Mouse (Mus musculus) left cerebral cortex, postnatal 10 days (tissue): ENCODE results near the gene Gstm5. TPM values are rescaled to one million over a fixed set of nuclear protein-coding genes. Genes with fewer than 3 reads are reported as not detected.
"Not testable (repeated sequence)": the region's sequence is repeated elsewhere in the genome, so short reads cannot be mapped to it uniquely, and the experiment has no call there.

ENCODE experiments used
- DNase-seq, 2 experiments: peaks; one replicate each; pipeline ENCODE4 v3.0.0; 2021 to 2022; ENCODE audit warnings: low spot score in 2 of 2, mixed read lengths in 1 of 2; ENCODE audit errors: extremely low spot score in 1 of 2
- intact Hi-C: fragments of 180-260 bp; cut with DNase I; formaldehyde crosslinking; loops from one replicate; pipeline ENCODE4 v1.15.1; 2025
- total RNA-seq, 2 experiments: library from RNA; stranded (reverse); gene quantifications; 2 replicates each; pipeline ENCODE4 v1.2.3; 2021

Gene Gstm5
- 100 to 1,000 TPM; 138 to 141 TPM for total RNA-seq

GRCm38 (mm10) chr3:107895720-107896569 lies at the start of gene Gstm5:
Gene Gstm5, plus strand, starts transcription at chr3:107895821.
- intact Hi-C loops, result no loop called here

GRCm38 (mm10) chr3:107846175-107846574 lies 49.4 kb upstream of the Gstm5 start:
- intact Hi-C loops, result no loop called here
- DNase-seq, result no peak

More at GRCm38 (mm10) chr3:107895720-107896569, at the start of gene Gstm5:
- DNase-seq, result peak; percentile 81 to 94

GRCm38 (mm10) chr3:107846835-107847234 lies 48.8 kb upstream of the Gstm5 start:
- intact Hi-C loops, result no loop called here

GRCm38 (mm10) chr3:107848126-107848525 lies 47.5 kb upstream of the Gstm5 start:
- no peak for DNase-seq
- intact Hi-C loops, result no loop called here

More at GRCm38 (mm10) chr3:107846835-107847234, 48.8 kb upstream of the Gstm5 start:
- DNase-seq, result no peak

GRCm38 (mm10) chr3:107849000-107849692 lies 46.5 kb upstream of the Gstm5 start:
- no peak for DNase-seq
- intact Hi-C loops, result no loop called here

GRCm38 (mm10) chr3:107849693-107850031 lies 46.0 kb upstream of the Gstm5 start:
- intact Hi-C loops, result no loop called here
- DNase-seq, result no peak

GRCm38 (mm10) chr3:107850418-107851031 lies 45.1 kb upstream of the Gstm5 start:
- DNase-seq, result peak in 1 of 2 experiments; percentile 91
- intact Hi-C loops, result no loop called here

GRCm38 (mm10) chr3:107852786-107853185 lies 42.8 kb upstream of the Gstm5 start:
- intact Hi-C loops, result no loop called here
- DNase-seq, result no peak

- DNase-seq, result no peak
- intact Hi-C loops, result no loop called here
These were observed 42.1 kb upstream of the Gstm5 start for GRCm38 (mm10) chr3:107853232-107854181.

- intact Hi-C loops, result no loop called here
- DNase-seq, result peak in 1 of 2 experiments; percentile 46
These were observed 40.3 kb upstream of the Gstm5 start for GRCm38 (mm10) chr3:107855368-107855767.

- intact Hi-C loops, result no loop called here
- DNase-seq, result no peak
These were observed 38.0 kb upstream of the Gstm5 start for GRCm38 (mm10) chr3:107857646-107858045.

GRCm38 (mm10) chr3:107861483-107861882 lies 34.1 kb upstream of the Gstm5 start:
- intact Hi-C loops, result loop anchor here (5.0 kb wide), 1 partner anchor 104 kb away; no protein-coding TSS in a partner anchor

GRCm38 (mm10) chr3:107862471-107862870 lies 33.1 kb upstream of the Gstm5 start:
- no peak for DNase-seq
- intact Hi-C loops, result loop anchor here (5.0 kb wide), 1 partner anchor 105 kb away; no protein-coding TSS in a partner anchor

More at GRCm38 (mm10) chr3:107861483-107861882, 34.1 kb upstream of the Gstm5 start:
- DNase-seq, result not testable (repeated sequence)

GRCm38 (mm10) chr3:107863471-107863870 lies 32.1 kb upstream of the Gstm5 start:
- DNase-seq, result no peak
- intact Hi-C loops, result loop anchor here (5.0 kb wide), 1 partner anchor 106 kb away; no protein-coding TSS in a partner anchor

- intact Hi-C loops, result loop anchor here (1.0 to 5.0 kb wide), 2 partner anchors 107 to 168 kb away; partner anchors contain the start of gene Ahcyl1
- DNase-seq, result peak; percentile 87 to 92
These were observed 31.6 kb upstream of the Gstm5 start for GRCm38 (mm10) chr3:107863898-107864603.

GRCm38 (mm10) chr3:107865364-107866091 lies 30.1 kb upstream of the Gstm5 start:
- DNase-seq, result no peak
- intact Hi-C loops, result loop anchor here (5.0 kb wide), 2 partner anchors 152 to 282 kb away; partner anchors contain the start of genes Gnai3 and Gstm1

- intact Hi-C loops, result loop anchor here (1.0 to 5.0 kb wide), 3 partner anchors 51 to 280 kb away; partner anchors contain the start of genes Gnai3 and Gstm1
- peak; percentile 87 to 88 for DNase-seq
These were observed 28.5 kb upstream of the Gstm5 start for GRCm38 (mm10) chr3:107867086-107867485.
